Mouse (Mus musculus) heart, adult 2 months (tissue): ENCODE measurements around the gene Zfp619.

Experiments
- CTCF ChIP-seq: fragments of 200-600 bp; IDR thresholded peaks from 2 replicates; pipeline ENCODE4 v1.8.1; 2022; ENCODE audit warnings: antibody characterized with exemption, mild to moderate bottlenecking, moderate library complexity
- EP300 ChIP-seq: fragments of 200-500 bp; IDR thresholded peaks from 2 replicates; pipeline ENCODE4 v1.6.1; 2011; ENCODE audit warnings: low read depth, low read length, control low read depth; ENCODE audit not compliant: insufficient read depth
- POLR2A ChIP-seq: fragments of 200-500 bp; IDR thresholded peaks from 2 replicates; pipeline ENCODE4 v1.6.1; 2011; ENCODE audit warnings: mild to moderate bottlenecking, low read depth, low read length, control low read depth; ENCODE audit not compliant: insufficient read depth

DNA sequence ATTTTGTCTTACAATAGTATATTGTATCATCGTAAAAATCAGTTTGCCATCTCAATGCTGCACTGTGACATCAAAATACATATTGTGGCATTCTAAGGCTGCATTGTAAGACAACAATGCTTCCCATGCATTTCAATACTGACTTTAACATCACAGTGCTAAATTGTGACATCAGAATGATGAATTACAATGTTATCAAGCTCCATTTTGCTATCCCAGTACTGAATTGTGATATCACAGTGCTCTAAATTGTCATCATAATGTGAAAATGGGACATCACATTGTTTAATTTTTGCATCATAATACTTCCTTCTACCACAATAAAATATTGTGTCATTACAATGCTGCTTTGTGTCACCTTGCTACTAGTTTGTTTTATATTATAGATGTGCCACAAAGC lies 70.5 kb downstream of the Zfp619 start:
- TF ChIP-seq CTCF, result no peak
- no peak for TF ChIP-seq EP300
- TF ChIP-seq POLR2A, result no peak
